Mouse (Mus musculus) kidney, adult 2 months (tissue): ENCODE measurements around the gene Dppa3. TPM values are rescaled to one million over a fixed set of nuclear protein-coding genes. Genes with fewer than 3 reads are reported as not detected.
A peak's percentile ranks its signal among the peaks of the same experiment; 100 is the strongest.

ENCODE experiments used
- DNase-seq: peaks from one replicate; pipeline ENCODE4 v3.0.0; 2021
- H3K27ac ChIP-seq: fragments of 200-500 bp; 2 replicates; pipeline ENCODE4 v1.5.1; 2012; ENCODE audit warnings: low read depth, low read length, control low read depth, inconsistent platforms; ENCODE audit not compliant: insufficient read depth
- H3K27me3 ChIP-seq: fragments of 200-500 bp; replicated peaks from 2 replicates; pipeline ENCODE4 v1.6.1; 2012; ENCODE audit warnings: mild to moderate bottlenecking, moderate library complexity, low read length, inconsistent platforms; ENCODE audit not compliant: control insufficient read depth, insufficient read depth
- H3K36me3 ChIP-seq: fragments of 200-500 bp; 2 replicates; pipeline ENCODE4 v1.6.1; 2012; ENCODE audit warnings: mild to moderate bottlenecking, moderate library complexity, low read length, inconsistent platforms; ENCODE audit not compliant: control insufficient read depth, insufficient read depth
- H3K4me1 ChIP-seq: fragments of 200-500 bp; 2 replicates; pipeline ENCODE4 v1.6.1; 2011; ENCODE audit warnings: low read length; ENCODE audit not compliant: control insufficient read depth, insufficient read depth
- H3K4me3 ChIP-seq: fragments of 200-500 bp; 2 replicates; pipeline ENCODE4 v1.5.1; 2011; ENCODE audit warnings: mild to moderate bottlenecking, low read depth, low read length, control low read depth; ENCODE audit not compliant: insufficient read depth
- CTCF ChIP-seq: fragments of 200-500 bp; conservative IDR thresholded peaks from 2 replicates; pipeline ENCODE4 v1.5.1; 2011; ENCODE audit warnings: low read depth, mild to moderate bottlenecking, control low read depth, low read length, moderate library complexity, mixed read lengths; ENCODE audit not compliant: insufficient read depth, insufficient read length
- POLR2A ChIP-seq: fragments of 200-500 bp; IDR thresholded peaks from one replicate; pipeline ENCODE4 v1.6.1; 2011; ENCODE audit warnings: low read depth, low read length, control low read depth
- WGBS: fragments of 180-500 bp; shearing (Covaris S2); methylation state at CpG from one replicate; pipeline ENCODE4 v1.1.7; 2018; 5-methylcytosine and 5-hydroxymethylcytosine counted together
- polyA plus RNA-seq: library from polyadenylated mRNA; depleted of rRNA; stranded (reverse); fragments of >200 nt; gene quantifications from 2 replicates; pipeline ENCODE4 v1.2.3, GENCODE M21; 2012

Dppa3 gene
- polyA plus RNA-seq, 1 experiment: not detected

- DNase-seq: peak; percentile 90
- no peak for TF ChIP-seq POLR2A
- no peak for TF ChIP-seq CTCF
- Histone ChIP-seq H3K36me3 (no peaks in the 10 kb centered on the region), H3K27me3 (no peaks in the 10 kb centered on the region), H3K4me1 (peaks cover 4% of the 10 kb centered on the region; the same call in 1 of the 2 replicates), H3K27ac (peak within 1 kb of the TSS; percentile 68), H3K4me3 (peak within 1 kb of the TSS; percentile 56)
- WGBS: 2% methylated on average over 22 of the region's 22 CpGs
These were observed 23.8 kb upstream of the Dppa3 start, which contains the start of gene Apobec1 for GRCm38 (mm10) chr6:122602242-122602991. Apobec1 (minus strand) TSS chr6:122602444.

DNA sequence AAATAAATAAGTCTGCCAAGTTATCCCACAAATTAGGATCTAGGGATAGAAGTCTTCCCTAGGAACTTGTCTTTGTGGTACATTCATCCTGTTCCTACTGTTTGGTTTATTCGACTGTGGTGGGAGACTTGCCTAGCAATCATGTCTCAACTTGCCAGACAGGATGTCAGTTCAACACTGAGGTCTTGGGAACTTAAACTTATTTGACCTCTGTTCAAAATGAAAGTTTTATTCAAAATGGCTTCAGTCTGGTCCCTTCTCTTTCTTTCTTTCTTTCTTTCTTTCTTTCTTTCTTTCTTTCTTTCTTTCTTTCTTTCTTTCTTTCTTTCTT lies 23.3 kb upstream of the Dppa3 start:
- Histone ChIP-seq H3K27me3 (no peaks in the 10 kb centered on the region), H3K27ac (peak overlapping the region; percentile 68), H3K4me3 (no peak overlapping the region), H3K36me3 (no peaks in the 10 kb centered on the region), H3K4me1 (peaks cover 4% of the 10 kb centered on the region; the same call in 1 of the 2 replicates)
- DNase-seq: peak; percentile 27
- TF ChIP-seq POLR2A (no peak), CTCF (no peak)
- 35% methylated on average over 1 of the region's 1 CpGs for WGBS

DNA sequence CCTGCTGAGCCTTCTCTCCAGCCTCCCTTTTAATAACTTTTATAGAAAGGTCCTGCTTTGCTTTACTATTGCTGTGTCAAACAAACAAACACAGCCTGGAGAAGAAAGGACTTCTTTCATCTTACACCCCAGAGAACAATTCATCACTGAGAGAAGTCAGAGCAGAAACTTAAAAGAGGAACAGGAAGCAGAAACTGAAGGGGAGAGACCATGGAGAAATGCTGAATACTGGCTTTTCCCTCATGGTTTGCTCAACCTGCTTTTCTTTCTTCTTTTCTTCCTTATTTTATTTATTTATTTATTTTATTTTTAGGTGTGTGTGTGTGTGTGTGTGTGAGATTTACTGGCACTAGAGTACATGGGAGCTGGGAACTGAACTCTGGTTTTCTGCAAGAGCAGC lies 21.9 kb upstream of the Dppa3 start:
- no peak overlapping the region for H3K27ac ChIP-seq
- H3K36me3 ChIP-seq: no peaks in the 10 kb centered on the region
- H3K4me3 ChIP-seq: no peak overlapping the region
- no peaks in the 10 kb centered on the region for H3K27me3 ChIP-seq
- TF ChIP-seq POLR2A: no peak
- no peak for TF ChIP-seq CTCF
- DNase-seq: no peak
- H3K4me1 ChIP-seq: no peaks in the 10 kb centered on the region

DNA sequence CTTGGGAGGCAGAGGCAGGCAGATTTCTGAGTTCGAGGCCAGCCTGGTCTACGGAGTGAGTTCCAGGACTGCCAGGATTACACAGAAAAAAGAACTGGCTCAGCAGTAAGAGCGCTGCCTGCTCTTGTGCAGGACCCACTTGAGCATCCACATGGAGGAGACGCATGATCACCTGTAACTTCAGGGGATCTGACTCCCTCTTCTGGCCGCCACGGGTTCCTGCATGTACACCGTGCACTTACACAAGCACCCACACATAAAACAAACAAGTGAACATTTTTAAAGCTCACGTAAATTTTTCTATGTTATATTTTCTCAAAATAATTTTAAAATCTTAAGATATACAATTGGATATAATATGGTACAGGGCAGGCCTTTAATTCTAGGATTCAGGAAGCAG lies 20.7 kb upstream of the Dppa3 start:
- Histone ChIP-seq H3K27ac (no peak overlapping the region), H3K36me3 (no peaks in the 10 kb centered on the region), H3K4me1 (no peaks in the 10 kb centered on the region), H3K27me3 (no peaks in the 10 kb centered on the region), H3K4me3 (no peak overlapping the region)
- WGBS: 91% methylated on average over 8 of the region's 8 CpGs
- TF ChIP-seq CTCF: peak; percentile 53
- no peak for TF ChIP-seq POLR2A
- no peak for DNase-seq

GRCm38 (mm10) chr6:122606661-122607060 lies 19.5 kb upstream of the Dppa3 start:
- TF ChIP-seq POLR2A (no peak), CTCF (no peak)
- WGBS: 96% methylated on average over 11 of the region's 11 CpGs
- no peaks in the 10 kb centered on the region for H3K27me3 ChIP-seq
- no peaks in the 10 kb centered on the region for H3K4me1 ChIP-seq
- no peaks in the 10 kb centered on the region for H3K36me3 ChIP-seq
- no peak for DNase-seq
- H3K4me3 ChIP-seq: no peak overlapping the region
- no peak overlapping the region for H3K27ac ChIP-seq

DNA sequence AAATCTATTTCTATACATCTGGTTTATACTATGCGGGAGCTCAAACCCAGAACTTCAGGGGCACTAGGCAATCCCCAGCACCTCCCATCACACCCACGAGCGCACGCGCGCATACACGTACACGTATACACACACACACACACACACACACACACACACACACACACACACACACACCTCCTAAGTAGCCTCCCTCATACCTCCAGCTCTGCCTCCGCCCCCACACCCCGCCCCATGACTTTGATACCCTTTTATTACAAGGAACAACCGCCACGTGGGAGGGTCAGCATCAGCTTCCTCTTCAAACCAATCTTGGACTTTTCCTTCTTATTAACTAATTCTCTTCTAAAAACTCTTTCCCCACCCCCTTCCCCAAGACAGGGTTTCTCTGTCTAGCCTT lies 18.5 kb upstream of the Dppa3 start:
- TF ChIP-seq POLR2A (no peak), CTCF (no peak)
- H3K27me3 ChIP-seq: no peaks in the 10 kb centered on the region
- H3K36me3 ChIP-seq: no peaks in the 10 kb centered on the region
- H3K4me1 ChIP-seq: no peaks in the 10 kb centered on the region
- 91% methylated on average over 12 of the region's 12 CpGs for WGBS
- H3K4me3 ChIP-seq: no peak overlapping the region
- no peak for DNase-seq
- no peak overlapping the region for H3K27ac ChIP-seq

DNA sequence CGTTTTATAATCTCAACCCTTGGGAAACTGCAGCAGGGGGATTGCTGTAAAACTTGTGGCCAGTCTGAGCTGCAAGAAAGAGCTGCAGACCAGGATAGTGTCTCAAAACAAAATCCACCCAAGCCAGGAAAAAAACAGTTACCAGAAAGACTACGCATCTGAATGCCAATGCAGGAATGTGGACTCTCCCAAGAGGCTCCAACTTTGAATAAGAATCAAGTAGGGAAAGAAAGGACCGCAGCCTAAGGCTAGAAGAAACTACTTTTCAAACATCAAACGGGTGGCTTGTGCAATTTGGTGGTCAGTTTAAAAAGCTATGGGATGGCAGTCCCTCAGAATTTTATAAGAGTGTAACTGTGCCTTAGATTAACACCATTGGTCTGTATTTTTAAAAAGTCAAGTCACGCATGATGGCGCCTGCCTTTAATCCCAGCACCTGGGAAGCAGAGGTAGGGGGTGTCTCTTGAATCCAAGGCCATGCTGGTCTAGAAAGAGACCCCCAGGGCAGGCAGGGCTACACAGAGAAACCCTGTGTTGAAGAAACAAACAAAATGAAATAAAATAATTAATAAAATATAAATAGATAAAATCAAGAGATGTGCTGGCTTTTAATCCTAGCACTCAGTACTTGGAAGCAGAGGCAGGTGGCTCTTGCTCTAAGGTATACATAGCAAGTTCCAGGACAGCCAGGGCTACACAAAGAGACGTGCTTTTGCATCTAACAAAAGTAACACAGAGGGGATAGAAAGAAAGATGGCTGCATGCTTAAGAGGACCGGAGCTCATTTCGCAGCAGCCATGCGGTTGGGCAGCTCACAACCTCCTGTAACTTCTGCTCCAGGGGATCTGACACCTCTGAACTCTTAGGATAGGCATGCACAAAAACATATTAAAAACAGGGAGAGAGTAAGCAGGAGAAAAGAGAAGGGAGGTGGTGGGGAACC lies 17.5 kb upstream of the Dppa3 start:
- TF ChIP-seq CTCF (no peak), POLR2A (no peak)
- Histone ChIP-seq H3K4me1 (no peaks in the 10 kb centered on the region), H3K27me3 (no peaks in the 10 kb centered on the region), H3K27ac (no peak overlapping the region), H3K4me3 (no peak overlapping the region), H3K36me3 (no peaks in the 10 kb centered on the region)
- WGBS: 84% methylated on average over 10 of the region's 10 CpGs
- no peak for DNase-seq
